Mouse (Mus musculus) myocyte (in vitro differentiated cells): ENCODE measurements around the gene Zfp277. TPM values are rescaled to one million over a fixed set of nuclear protein-coding genes. Genes with fewer than 3 reads are reported as not detected.

ENCODE experiments used
- H3K27me3 ChIP-seq: one replicate; pipeline ENCODE4 v1.6.1; 2011; ENCODE audit not compliant: control insufficient read depth, insufficient read depth, insufficient read length
- H3K36me3 ChIP-seq: one replicate; pipeline ENCODE4 v1.6.1; 2011; ENCODE audit not compliant: control insufficient read depth, insufficient read depth
- H3K4me2 ChIP-seq: one replicate; pipeline ENCODE4 v1.6.1; 2011; ENCODE audit warnings: low read depth, control low read depth
- H3K4me3 ChIP-seq: one replicate; pipeline ENCODE4 v1.5.1; 2011; ENCODE audit warnings: mild to moderate bottlenecking, control low read depth, moderate library complexity
- H3K79me2 ChIP-seq: one replicate; pipeline ENCODE4 v1.6.1; 2011; ENCODE audit not compliant: control insufficient read depth, insufficient read depth
- H3ac ChIP-seq: one replicate; pipeline ENCODE4 v1.6.1; 2011; ENCODE audit not compliant: control insufficient read depth, insufficient read length
- CEBPB ChIP-seq: IDR thresholded peaks from 2 replicates; pipeline ENCODE4 v1.6.1; 2011; ENCODE audit warnings: mild to moderate bottlenecking, moderate library complexity; ENCODE audit not compliant: poor library complexity, insufficient read depth, severe bottlenecking
- E2F4 ChIP-seq: IDR thresholded peaks from one replicate; pipeline ENCODE4 v1.6.1; 2011; ENCODE audit warnings: mild to moderate bottlenecking, control low read depth, moderate library complexity; ENCODE audit not compliant: insufficient read depth
- MAX ChIP-seq: IDR thresholded peaks from one replicate; pipeline ENCODE4 v1.6.1; 2011; ENCODE audit warnings: low read depth, mild to moderate bottlenecking, control low read depth
- MYOD1 ChIP-seq, 3 experiments: IDR thresholded peaks; one replicate each; pipeline ENCODE4 v1.6.1; 2011; ENCODE audit warnings: control low read depth in 2 of 3, low read depth in 2 of 3, mild to moderate bottlenecking in 2 of 3, moderate library complexity in 1 of 3; ENCODE audit not compliant: insufficient read length in 2 of 3, control insufficient read depth in 1 of 3
- MYOG ChIP-seq, 3 experiments: IDR thresholded peaks; one replicate each; pipeline ENCODE4 v1.6.1; 2011; ENCODE audit warnings: control low read depth in 2 of 3, low read depth in 2 of 3, mild to moderate bottlenecking in 2 of 3; ENCODE audit not compliant: insufficient read length in 2 of 3, control insufficient read depth in 1 of 3, insufficient read depth in 1 of 3
- POLR2A ChIP-seq: IDR thresholded peaks from one replicate; pipeline ENCODE4 v1.6.1; 2011; ENCODE audit warnings: low read depth, mild to moderate bottlenecking, control low read depth, moderate library complexity; ENCODE audit not compliant: insufficient read length
- POLR2AphosphoS2 ChIP-seq: IDR thresholded peaks from one replicate; pipeline ENCODE4 v1.6.1; 2011; ENCODE audit warnings: low read depth, control low read depth; ENCODE audit not compliant: insufficient read length
- REST ChIP-seq: IDR thresholded peaks from one replicate; pipeline ENCODE4 v1.6.1; 2011; ENCODE audit warnings: mild to moderate bottlenecking, control low read depth, moderate library complexity; ENCODE audit not compliant: insufficient read depth, insufficient read length
- SRF ChIP-seq: IDR thresholded peaks from one replicate; pipeline ENCODE4 v1.6.1; 2011; ENCODE audit warnings: low read depth; ENCODE audit not compliant: control insufficient read depth, insufficient read length
- TCF12 ChIP-seq: IDR thresholded peaks from one replicate; pipeline ENCODE4 v1.6.1; 2011; ENCODE audit warnings: mild to moderate bottlenecking, control low read depth; ENCODE audit not compliant: poor library complexity, insufficient read depth, severe bottlenecking
- TCF3 ChIP-seq: IDR thresholded peaks from one replicate; pipeline ENCODE4 v1.6.1; 2011; ENCODE audit warnings: low read depth, control low read depth; ENCODE audit not compliant: insufficient read length
- USF1 ChIP-seq: IDR thresholded peaks from one replicate; pipeline ENCODE4 v1.6.1; 2011; ENCODE audit warnings: low read depth, mild to moderate bottlenecking, control low read depth, moderate library complexity
- polyA plus RNA-seq: library from polyadenylated mRNA; unstranded; fragments of >200 nt; fragmentation: generic; extraction: Trizol; gene quantifications from one replicate; pipeline ENCODE4 v1.2.1, GENCODE M21; 2012; ENCODE audit warnings: missing spikeins

The Zfp277 gene
- polyA plus RNA-seq, 1 experiment: 12.0 TPM

DNA sequence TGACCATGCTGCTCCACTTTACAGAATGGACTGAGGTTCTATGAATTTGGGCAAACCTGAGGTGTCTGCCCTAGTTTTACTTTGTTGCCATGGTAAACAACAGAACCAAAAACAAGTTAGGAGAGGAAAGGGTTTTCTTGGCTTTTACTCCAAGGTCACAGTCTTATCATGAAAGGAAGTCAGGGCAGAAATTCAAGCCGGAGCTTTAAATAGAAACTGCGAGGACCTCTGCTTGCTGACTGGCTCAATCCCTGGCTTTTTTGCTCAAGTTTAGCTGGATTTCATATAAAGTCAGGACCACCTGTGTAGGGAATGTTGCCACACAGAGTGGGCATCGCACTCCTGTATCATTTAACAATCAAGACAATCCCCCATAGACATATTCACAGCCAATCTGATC is 147.1 kb downstream of the Zfp277 start:
- Histone ChIP-seq H3ac (no peak overlapping the region), H3K4me2 (no peak overlapping the region), H3K4me3 (no peak overlapping the region), H3K36me3 (no peaks in the 10 kb centered on the region), H3K79me2 (no peaks in the 10 kb centered on the region), H3K27me3 (no peaks in the 10 kb centered on the region)
- no peak for TF ChIP-seq TCF3
- no peak for TF ChIP-seq POLR2A

DNA sequence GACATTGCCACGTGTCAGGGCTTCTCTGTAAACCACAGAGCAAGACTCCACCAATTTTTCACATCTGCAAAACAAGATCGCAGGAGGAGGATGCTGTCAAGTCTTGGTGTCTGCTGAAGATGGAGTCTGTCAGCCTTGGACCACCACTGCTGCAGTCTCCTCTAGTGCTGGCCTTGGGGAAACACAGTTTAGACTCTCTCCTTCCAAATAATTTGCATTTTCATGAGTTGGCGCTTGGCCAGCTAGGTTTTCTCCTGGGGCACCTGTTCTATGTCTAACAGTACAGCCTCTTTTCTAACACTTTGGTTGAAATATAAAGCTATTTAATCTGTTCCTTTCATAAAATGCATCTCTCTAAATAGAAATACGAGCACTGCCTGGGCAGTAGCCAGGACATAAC is 159.2 kb downstream of the Zfp277 start:
- no peaks in the 10 kb centered on the region for H3K36me3 ChIP-seq
- no peak overlapping the region for H3K4me3 ChIP-seq
- H3K4me2 ChIP-seq: no peak overlapping the region
- TF ChIP-seq REST (no peak), POLR2AphosphoS2 (no peak), USF1 (no peak), E2F4 (no peak), SRF (no peak)
- no peak overlapping the region for H3ac ChIP-seq
- H3K79me2 ChIP-seq: no peaks in the 10 kb centered on the region
- no peaks in the 10 kb centered on the region for H3K27me3 ChIP-seq

DNA sequence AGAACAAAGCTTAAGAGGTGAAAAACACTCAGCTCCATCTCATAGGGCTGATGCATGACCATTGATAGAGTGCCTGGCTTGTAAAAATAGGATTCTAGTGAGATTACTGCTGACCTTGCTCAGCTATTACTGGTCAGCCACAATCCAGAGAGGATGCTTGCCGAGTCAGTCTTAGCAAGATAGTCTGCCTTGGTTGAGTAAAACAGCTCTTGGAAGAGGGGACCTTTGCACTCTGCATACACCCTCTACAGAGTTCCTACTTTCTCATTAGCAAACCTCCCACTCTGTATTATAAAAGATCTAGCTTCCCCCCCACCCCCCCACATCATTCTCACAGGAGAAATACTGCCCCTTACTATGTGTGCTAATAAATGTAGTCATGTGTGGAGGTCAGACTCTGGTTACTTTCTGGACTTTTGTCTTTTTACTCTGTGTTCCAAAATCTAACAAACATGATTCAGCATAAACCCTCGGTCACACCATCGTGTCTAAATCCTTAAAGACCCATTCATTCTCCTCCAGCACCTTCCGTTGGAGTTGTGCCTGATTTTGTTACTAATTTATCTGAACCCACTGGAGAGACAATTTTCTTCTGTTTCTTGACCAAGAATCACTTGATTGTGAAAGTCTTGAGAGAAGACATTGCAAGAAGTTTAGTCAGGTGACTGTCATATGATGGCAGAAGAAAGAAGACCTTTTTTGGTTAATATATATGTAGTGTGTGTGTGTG is 164.9 kb downstream of the Zfp277 start:
- no peak overlapping the region for H3K4me3 ChIP-seq
- no peak overlapping the region for H3ac ChIP-seq
- no peaks in the 10 kb centered on the region for H3K36me3 ChIP-seq
- no peaks in the 10 kb centered on the region for H3K27me3 ChIP-seq
- no peak overlapping the region for H3K4me2 ChIP-seq
- no peak for TF ChIP-seq E2F4
- no peak for TF ChIP-seq MAX
- TF ChIP-seq REST: no peak
- no peak for TF ChIP-seq TCF12
- TF ChIP-seq TCF3: no peak
- no peak for TF ChIP-seq MYOG (IDR thresholded peaks at IDR 0.05; ENCODE audit: control insufficient read depth in 1 of 3, insufficient read depth in 1 of 3, insufficient read length in 2 of 3, low read depth in 2 of 3)
- H3K79me2 ChIP-seq: no peaks in the 10 kb centered on the region

- Histone ChIP-seq H3K4me3 (no peak overlapping the region), H3K4me2 (no peak overlapping the region), H3ac (no peak overlapping the region), H3K79me2 (no peaks in the 10 kb centered on the region), H3K36me3 (no peaks in the 10 kb centered on the region), H3K27me3 (no peaks in the 10 kb centered on the region)
- TF ChIP-seq MAX: no peak
- no peak for TF ChIP-seq E2F4
- TF ChIP-seq TCF3: no peak
- TF ChIP-seq MYOG (IDR thresholded peaks at IDR 0.05; ENCODE audit: control insufficient read depth in 1 of 3, insufficient read depth in 1 of 3, insufficient read length in 2 of 3, low read depth in 2 of 3): no peak
- no peak for TF ChIP-seq POLR2A
- TF ChIP-seq CEBPB: no peak
Observed at GRCm38 (mm10) chr12:40277581-40277980, 168.1 kb downstream of the Zfp277 start.

- H3K79me2 ChIP-seq: no peaks in the 10 kb centered on the region
- H3K36me3 ChIP-seq: no peaks in the 10 kb centered on the region
- H3K4me2 ChIP-seq: no peak overlapping the region
- no peak overlapping the region for H3K4me3 ChIP-seq
- no peak for TF ChIP-seq TCF3
- TF ChIP-seq REST: no peak
- no peak for TF ChIP-seq MYOG (IDR thresholded peaks at IDR 0.05; ENCODE audit: control insufficient read depth in 1 of 3, insufficient read depth in 1 of 3, insufficient read length in 2 of 3, low read depth in 2 of 3)
- TF ChIP-seq MAX: no peak
- TF ChIP-seq E2F4: no peak
- no peak for TF ChIP-seq USF1
- no peak for TF ChIP-seq CEBPB
- no peak for TF ChIP-seq POLR2A
- no peak for TF ChIP-seq SRF
- TF ChIP-seq MYOD1 (IDR thresholded peaks at IDR 0.05; ENCODE audit: control insufficient read depth in 1 of 3, insufficient read length in 2 of 3, low read depth in 2 of 3): no peak
- no peak for TF ChIP-seq POLR2AphosphoS2
- no peak for TF ChIP-seq TCF12
- no peak overlapping the region for H3ac ChIP-seq
- no peaks in the 10 kb centered on the region for H3K27me3 ChIP-seq
Observed at GRCm38 (mm10) chr12:40274931-40275330, 170.8 kb downstream of the Zfp277 start.
